Comparison of ENCODE assay signal across 25 mouse cellular contexts in the genomic region with DNA sequence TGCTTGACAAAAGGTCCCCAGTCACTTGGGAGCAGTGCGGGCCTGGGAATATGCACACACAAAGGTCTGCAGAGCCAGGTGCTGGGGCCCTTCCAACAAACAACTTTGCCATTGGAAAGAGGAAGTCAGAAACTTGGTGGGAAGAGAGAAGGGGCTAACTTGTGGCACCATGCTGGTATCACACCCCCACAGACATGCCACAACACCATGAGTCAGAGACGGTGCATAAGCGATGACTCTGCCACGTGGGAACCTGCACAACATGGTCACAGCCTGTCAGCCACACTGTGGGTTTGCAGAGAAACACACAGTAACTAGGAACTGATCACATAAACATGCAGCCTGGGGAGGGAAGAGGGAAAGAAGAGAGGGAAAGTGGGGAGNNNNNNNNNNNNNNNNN.
DNase-seq lines count a peak whose midpoint lies in the region; ATAC-seq and TF ChIP-seq lines count a peak whose summit lies in the region.
"Had no signal": no experiment of that assay in that cellular context is flagged by ENCODE, and none has a peak within 500 bp of the region (broad histone marks: within the 10 kb centered on the region; RNA-seq: fewer than 3 reads in every experiment).

No protein-coding gene starts in this region.

- no peak overlapping the region for H3K4me3 ChIP-seq in forebrain, postnatal 0 days (ENCODE audit: low read depth, low read length)
- no peak overlapping the region for H3K4me3 ChIP-seq in forebrain, embryonic 10.5 days
- no peak overlapping the region for H3K4me3 ChIP-seq in gastrocnemius, adult 2 months
- H3K4me3 ChIP-seq: hindbrain, embryonic 15.5 days; limb, embryonic 10.5 days; liver, embryonic 15.5 days; lung, embryonic 15.5 days had no signal

- peak; percentile 50 for ATAC-seq in forebrain, postnatal 0 days
- peak; percentile 58 for ATAC-seq in common myeloid progenitor, adult 5-6 weeks (replicated peaks; ENCODE audit: low read depth, poor library complexity, severe bottlenecking)
- ATAC-seq: activated CD4-positive, CD25-positive, alpha-beta regulatory T cell, adult 4 months; CD4-positive, CD25-positive, alpha-beta regulatory T cell, adult 4 months; forebrain, embryonic 14.5 days; intestine, embryonic 16.5 days had no signal

- H3K4me2 ChIP-seq in forebrain, postnatal 0 days (ENCODE audit: low read depth): no peak overlapping the region
- H3K4me2 ChIP-seq: hindbrain, embryonic 15.5 days; liver, embryonic 15.5 days; lung, embryonic 15.5 days had no signal

- H3K4me1 ChIP-seq in forebrain, postnatal 0 days (ENCODE audit: insufficient read depth): no peaks in the 10 kb centered on the region
- H3K4me1 ChIP-seq in forebrain, embryonic 10.5 days: peaks cover 18% of the 10 kb centered on the region
- H3K4me1 ChIP-seq: liver, embryonic 15.5 days; lung, embryonic 15.5 days had no signal

- no peaks in the 10 kb centered on the region for H3K27me3 ChIP-seq in forebrain, postnatal 0 days (ENCODE audit: insufficient read depth, low read length)
- no peaks in the 10 kb centered on the region for H3K27me3 ChIP-seq in forebrain, embryonic 10.5 days (ENCODE audit: poor library complexity, severe bottlenecking)
- H3K27me3 ChIP-seq: hindbrain, embryonic 15.5 days; liver, embryonic 15.5 days; lung, embryonic 15.5 days had no signal

- peak; percentile 20 for DNase-seq in forebrain, postnatal 0 days
- no peak for DNase-seq in forebrain, embryonic 10.5 days (ENCODE audit: extremely low spot score, low spot score)
- peak; percentile 29 for DNase-seq in layer of hippocampus, adult 9-11 months
- DNase-seq in layer of hippocampus, adult 11-12 months (ENCODE audit: low spot score): no peak
- DNase-seq in 3T3-L1 (ENCODE audit: low read depth, low spot score): peak; percentile 14
- DNase-seq in gastrocnemius, adult 2 months: no peak
- no peak for DNase-seq in Muller cell, postnatal 12 days (ENCODE audit: inconsistent ontology term)
- DNase-seq: adrenal gland, postnatal 10 days; cerebellum, adult 8-10 months; cerebellum, postnatal 36 days; gastrocnemius, postnatal 25 days; kidney, adult 9 months; kidney, postnatal 14 days; liver; lung, postnatal 4 days; thymus, adult 2 months had no signal

- no peak overlapping the region for H3K9ac ChIP-seq in forebrain, postnatal 0 days
- H3K9ac ChIP-seq: hindbrain, embryonic 15.5 days; liver, embryonic 15.5 days; lung, embryonic 15.5 days had no signal

- no peak overlapping the region for H3K27ac ChIP-seq in forebrain, postnatal 0 days (ENCODE audit: low read depth, low read length)
- H3K27ac ChIP-seq in forebrain, embryonic 10.5 days: no peak overlapping the region
- H3K27ac ChIP-seq in gastrocnemius, adult 2 months: no peak overlapping the region
- H3K27ac ChIP-seq: hindbrain, embryonic 15.5 days; limb, embryonic 10.5 days; liver, embryonic 15.5 days; lung, embryonic 15.5 days had no signal

- 50% methylated on average over 4 of the region's 4 CpGs for WGBS in forebrain, postnatal 0 days
- WGBS in forebrain, embryonic 10.5 days: 83% methylated on average over 4 of the region's 4 CpGs

- intact Hi-C loops in gastrocnemius, adult 2 months (cut with DNase I): no loop called here

- TF ChIP-seq CTCF in forebrain, postnatal 0 days (IDR thresholded peaks at IDR 0.05; ENCODE audit: low read depth): no peak
- TF ChIP-seq CTCF in gastrocnemius, adult 2 months (IDR thresholded peaks at IDR 0.05): no peak

- H3K36me3 ChIP-seq in forebrain, postnatal 0 days (ENCODE audit: insufficient read depth): no peaks in the 10 kb centered on the region
- H3K36me3 ChIP-seq in forebrain, embryonic 10.5 days (replicated peaks): no peaks in the 10 kb centered on the region
- H3K36me3 ChIP-seq: hindbrain, embryonic 15.5 days; limb, embryonic 10.5 days; liver, embryonic 15.5 days; lung, embryonic 15.5 days had no signal

- H3K9me3 ChIP-seq in forebrain, postnatal 0 days (ENCODE audit: low read length): no peaks in the 10 kb centered on the region
- H3K9me3 ChIP-seq in forebrain, embryonic 10.5 days: no peaks in the 10 kb centered on the region
- H3K9me3 ChIP-seq: hindbrain, embryonic 15.5 days; limb, embryonic 10.5 days; liver, embryonic 15.5 days; lung, embryonic 15.5 days had no signal

Comparison
In these comparisons a context has a peak if more than half of its experiments do, and no peak if none do; other contexts are left out.
1. DNase-seq: peak in forebrain, postnatal 0 days (single experiment), layer of hippocampus, adult 9-11 months (single experiment) and 3T3-L1 (single experiment); none in forebrain, embryonic 10.5 days (single experiment), layer of hippocampus, adult 11-12 months (single experiment), gastrocnemius, adult 2 months (single experiment) and Muller cell, postnatal 12 days (single experiment).